Mouse (Mus musculus) T-cell, adult 2 months (primary cell): ENCODE results near the gene Tmem215.

Experiments used
- DNase-seq: peaks from one replicate; pipeline ENCODE4 v3.0.0; 2022; ENCODE audit warnings: low spot score

The Tmem215 gene

GRCm38 (mm10) chr4:40471880-40472279 is at the start of gene Tmem215:
Gene Tmem215 (plus strand): TSS chr4:40472180.
- DNase-seq = no peak

DNA sequence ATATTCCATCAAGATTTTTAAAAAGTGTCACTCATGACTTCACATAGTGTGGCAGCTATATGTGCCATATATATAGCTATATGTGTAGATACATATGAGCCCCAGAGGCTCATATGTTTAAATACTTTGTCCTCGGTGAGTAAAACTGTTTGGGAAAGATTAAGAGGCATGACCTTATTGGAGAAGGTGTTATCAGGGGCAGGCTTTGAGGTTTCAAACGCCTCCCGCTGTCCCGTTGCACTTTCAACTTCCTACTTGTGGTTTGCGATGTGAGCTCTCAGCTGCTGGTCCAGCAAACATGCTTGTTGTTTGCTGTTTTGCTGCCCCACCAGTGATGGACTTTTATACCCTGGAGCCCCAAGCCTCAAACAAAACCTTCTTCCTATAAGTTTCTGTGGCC is 40.1 kb upstream of the Tmem215 start:
- DNase-seq = no peak

DNA sequence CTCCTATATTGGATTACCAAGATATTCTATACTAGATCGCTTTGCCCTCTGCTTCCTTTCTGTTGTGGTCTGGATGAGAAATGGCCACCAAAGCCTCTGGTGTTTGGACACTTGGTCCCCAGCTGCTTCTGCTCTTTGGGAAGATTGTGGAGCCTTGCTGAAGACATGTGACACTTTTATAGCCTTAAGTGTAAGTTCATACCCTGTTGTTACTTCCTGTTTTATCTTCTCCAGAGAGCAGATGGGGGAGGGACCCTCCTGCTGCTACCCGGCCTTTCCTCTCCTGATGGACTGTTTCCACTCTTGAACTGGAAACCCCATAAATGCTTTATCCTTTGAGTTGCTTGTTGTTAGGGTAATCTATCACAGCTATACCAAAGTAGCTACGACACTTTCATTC is 38.6 kb upstream of the Tmem215 start:
- DNase-seq = no peak

DNA sequence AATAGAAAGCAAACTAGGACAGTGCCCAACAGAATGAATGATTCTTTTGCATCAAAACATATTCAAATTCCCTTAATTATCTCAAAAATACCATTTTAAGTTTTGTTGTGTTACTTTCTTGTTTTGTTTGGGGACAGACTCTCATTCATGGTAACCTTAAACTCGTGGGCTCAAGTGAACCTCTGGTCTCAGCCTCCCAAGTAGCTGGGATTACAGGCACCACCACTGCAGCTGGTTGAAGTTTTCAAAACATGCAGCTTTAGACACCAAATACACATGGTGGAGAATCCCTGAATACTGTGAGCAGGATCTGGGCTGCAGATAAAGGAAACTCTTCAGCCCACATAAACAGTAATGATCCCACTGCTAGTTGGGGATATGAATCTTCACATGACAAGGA is 37.6 kb upstream of the Tmem215 start:
- DNase-seq = no peak

DNA sequence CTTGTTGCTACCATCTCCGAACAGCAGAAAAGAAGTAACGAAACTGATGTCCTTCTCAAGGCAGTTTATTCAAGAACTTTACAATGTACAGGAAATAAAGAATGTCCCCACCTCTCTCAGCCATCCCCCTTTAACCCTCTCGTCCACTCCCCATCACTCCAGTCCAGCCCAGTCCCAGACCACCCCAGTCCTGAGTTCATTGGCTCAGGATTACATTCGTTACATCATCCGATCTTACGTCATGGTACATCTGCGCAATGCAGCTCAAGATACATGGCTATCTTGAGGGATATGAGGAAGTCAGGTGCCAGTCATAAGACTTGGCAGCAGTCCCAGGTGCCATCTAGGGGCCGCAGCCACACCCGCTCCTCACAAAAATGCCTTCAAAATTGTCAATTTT is 28.4 kb upstream of the Tmem215 start:
- DNase-seq = no peak

DNA sequence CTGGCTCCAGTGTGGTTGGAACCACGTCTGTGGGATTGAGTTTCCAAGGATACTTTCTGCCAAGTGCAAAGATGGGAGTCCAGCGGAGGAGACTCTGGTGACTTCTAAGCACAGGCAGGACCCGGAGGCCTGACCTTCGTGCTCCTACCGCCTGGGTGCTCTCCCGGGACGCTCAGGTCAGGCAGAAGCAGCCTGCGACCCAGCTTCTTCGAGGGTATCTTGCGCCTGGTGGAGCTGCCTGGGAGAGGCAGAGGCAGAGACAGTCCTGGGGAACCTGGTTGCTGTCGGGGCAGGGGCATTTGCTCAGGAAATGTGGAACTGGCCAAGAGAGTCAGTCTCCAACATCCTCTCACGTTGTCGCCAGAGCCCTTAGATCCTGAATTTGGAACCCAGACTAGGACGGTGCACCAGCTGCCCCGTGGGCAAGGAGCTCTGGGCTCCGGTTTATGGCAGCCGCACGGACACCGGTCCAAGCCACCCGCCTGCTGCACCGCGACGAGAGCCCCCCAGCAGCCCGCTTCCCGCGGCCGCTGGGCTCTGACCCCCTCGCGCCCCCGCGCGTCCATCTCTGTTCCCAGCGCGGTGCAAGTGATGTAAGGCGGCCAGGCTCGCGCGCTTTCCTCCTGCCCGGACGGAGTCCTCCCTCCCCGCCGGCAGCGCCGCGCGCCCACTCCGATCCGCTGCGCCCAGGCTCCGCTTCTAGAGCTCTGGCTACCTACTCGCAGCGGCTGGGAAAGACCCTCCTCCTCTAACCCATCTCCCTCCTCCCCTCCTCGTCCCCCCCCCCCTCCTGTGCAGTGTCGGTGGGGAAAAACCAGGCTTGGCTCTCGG is 935 bp downstream of the Tmem215 start:
- DNase-seq = no peak

DNA sequence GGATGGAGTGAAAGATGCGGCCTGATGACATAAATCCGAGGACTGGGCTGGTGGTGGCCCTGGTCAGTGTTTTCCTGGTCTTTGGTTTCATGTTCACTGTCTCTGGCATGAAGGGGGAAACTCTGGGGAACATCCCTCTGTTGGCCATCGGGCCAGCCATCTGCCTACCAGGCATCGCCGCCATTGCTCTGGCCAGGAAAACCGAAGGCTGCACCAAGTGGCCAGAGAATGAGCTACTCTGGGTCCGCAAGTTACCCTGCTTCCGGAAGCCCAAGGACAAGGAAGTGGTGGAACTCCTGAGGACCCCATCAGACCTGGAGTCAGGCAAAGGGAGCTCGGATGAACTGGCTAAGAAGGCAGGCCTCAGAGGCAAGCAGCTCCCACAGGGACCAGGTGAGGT is 1.9 kb downstream of the Tmem215 start:
- DNase-seq = no peak

DNA sequence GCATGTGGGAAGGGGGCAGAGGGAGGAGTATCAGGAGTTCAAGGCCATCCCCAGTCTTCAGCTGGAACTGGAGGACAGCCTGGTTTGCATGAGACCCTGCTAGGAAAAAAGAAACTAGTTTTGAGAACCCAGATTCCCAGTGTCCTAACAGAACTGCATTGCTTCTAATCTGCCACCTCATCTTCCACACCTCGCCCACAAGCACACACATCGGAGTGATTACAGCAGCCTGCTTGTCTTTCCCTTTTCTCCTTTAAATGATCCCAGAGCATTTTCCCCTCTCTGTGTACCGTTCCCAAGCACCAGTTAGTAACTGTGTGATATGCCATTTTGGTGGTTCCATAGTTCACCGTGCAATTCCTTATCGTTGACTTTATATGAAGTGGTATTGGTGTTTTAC is 6.0 kb downstream of the Tmem215 start:
- DNase-seq = no peak

GRCm38 (mm10) chr4:40486546-40486945 is 14.6 kb downstream of the Tmem215 start:
- no peak for DNase-seq

DNA sequence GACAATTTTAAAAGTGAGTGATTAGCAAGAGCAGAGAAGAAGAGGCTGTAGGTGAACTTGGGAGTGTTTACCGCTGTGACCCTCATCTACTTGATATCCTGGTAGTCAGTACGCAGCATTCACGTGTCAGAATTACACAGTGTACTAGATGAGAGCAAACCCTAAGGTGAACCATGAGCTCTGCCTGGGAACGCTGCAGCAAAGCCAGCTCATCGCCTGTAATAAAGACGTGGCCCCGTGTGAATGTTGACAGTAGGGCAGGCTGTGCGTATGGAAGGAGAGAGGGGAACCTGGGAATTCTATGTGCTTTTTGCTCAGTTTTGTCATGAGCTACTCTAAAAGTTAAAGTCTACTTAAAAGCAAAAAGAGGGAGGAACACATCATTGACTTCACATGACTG is 19.8 kb downstream of the Tmem215 start:
- no peak for DNase-seq

- no peak for DNase-seq
Observed at GRCm38 (mm10) chr4:40496354-40496753, 24.4 kb downstream of the Tmem215 start.

DNA sequence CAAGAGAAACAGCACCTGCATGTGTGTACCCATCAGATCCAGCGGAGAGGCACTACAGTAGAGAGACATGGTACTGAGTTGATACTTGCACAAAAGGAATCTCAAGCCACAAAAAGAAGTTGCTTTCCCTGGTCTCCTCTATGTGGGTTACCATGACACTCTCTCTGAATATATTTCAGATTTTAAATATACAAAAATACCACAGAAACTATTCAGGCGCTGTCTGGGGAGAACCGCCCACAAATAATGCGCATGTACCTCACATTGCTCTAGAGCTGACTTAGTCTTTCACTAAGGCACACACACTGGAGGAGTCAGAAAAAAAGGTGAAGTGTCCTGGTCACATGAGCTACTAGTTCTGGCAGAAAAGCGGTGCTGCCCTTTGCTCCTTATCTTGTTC is 24.8 kb downstream of the Tmem215 start:
- DNase-seq = no peak

DNA sequence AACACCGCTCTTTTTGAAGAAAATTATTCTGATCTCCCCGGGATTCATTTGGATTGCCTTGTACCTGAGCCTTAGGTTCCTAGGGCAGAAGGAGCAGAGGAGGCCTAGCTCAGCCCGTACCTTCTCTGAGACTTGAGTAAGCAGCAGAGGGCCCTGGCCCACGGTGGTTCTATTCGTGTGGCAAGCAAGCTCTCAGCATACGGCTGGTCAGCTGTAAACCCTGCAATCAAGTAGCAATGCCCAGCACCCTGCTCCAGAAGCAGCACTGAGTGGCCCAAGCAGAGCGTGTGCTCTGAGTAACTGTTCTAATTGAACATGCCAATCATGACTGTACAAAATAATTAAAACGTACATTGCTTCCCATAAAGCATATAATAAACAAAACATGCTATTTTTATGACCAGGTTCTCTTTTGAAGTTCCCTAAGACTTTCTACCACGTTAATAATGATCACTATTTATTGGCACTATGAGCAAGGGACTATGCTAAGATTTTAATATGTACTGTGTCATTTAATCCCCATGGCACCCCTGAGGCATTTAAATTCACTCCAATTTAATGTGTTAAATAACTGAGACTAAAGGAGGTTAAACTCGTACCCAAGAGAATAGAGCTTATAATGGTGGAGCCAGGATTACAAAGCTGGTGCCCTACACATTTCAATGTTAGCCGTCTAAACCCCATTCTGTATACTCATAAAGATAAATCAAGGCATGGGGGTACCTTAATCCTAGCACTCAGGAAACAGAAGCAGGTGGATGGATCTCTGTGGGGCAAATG is 28.0 kb downstream of the Tmem215 start:
- DNase-seq = no peak

- no peak for DNase-seq
Observed at GRCm38 (mm10) chr4:40502459-40502858, 30.5 kb downstream of the Tmem215 start.

- no peak for DNase-seq
Observed at GRCm38 (mm10) chr4:40509534-40509933, 37.6 kb downstream of the Tmem215 start.

DNA sequence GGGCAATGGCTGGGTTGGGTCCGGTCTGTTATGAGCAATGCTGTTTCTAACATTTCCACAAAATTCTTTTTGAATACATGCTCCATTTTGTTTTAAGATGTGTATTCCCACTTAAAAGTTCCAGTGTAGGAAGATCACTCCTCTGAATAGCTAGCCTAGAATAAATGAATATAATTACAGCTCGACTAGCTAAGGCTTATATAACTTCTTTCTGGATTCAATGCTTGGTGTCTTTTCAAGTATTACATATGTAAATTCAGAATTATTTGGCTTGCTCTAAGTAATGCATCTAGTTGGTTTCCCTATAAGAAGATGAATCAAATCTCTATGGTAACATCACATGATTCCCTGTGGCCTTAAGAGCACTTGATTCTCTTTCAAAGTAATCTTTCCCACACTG is 41.3 kb downstream of the Tmem215 start:
- DNase-seq = no peak

DNA sequence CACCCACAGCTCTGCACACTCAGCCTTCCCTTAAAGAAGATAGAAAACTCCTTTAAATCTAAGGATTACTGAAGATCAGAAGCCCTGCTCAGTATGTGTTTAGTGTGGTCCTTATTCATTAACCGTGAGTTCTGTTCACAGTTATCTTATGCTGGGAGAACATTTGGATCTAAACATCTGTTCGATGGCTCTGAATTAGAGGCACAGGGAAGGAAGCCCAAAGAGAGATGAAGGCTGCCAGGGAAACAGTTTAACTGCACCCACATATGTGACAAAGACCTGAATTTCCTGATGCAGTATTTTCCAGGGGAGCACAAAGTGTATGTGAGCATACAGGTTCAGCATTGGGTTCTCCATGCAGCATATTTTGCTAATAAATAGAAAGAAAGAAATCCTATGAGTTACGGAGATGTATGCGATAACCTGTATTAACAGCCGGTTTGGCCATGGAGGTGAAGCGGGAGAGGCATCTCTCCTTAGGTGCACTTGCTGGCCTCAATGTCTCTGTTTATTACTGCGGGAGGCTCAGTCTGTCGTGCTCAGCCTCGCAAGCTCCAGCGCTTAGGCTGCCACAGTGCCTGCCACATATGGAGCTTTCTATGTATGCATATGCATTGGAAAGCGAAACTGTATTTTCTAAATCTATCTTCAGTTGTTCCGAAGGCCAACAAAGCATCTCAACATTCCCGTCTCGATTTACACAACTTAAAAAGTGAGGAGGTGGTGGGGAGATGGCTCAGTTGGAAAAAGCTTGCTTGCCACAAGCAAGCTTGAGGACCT is 46.8 kb downstream of the Tmem215 start:
- DNase-seq = no peak
